Mouse (Mus musculus): ENCODE results near the gene Bcl11a.

Gene Bcl11a

DNA sequence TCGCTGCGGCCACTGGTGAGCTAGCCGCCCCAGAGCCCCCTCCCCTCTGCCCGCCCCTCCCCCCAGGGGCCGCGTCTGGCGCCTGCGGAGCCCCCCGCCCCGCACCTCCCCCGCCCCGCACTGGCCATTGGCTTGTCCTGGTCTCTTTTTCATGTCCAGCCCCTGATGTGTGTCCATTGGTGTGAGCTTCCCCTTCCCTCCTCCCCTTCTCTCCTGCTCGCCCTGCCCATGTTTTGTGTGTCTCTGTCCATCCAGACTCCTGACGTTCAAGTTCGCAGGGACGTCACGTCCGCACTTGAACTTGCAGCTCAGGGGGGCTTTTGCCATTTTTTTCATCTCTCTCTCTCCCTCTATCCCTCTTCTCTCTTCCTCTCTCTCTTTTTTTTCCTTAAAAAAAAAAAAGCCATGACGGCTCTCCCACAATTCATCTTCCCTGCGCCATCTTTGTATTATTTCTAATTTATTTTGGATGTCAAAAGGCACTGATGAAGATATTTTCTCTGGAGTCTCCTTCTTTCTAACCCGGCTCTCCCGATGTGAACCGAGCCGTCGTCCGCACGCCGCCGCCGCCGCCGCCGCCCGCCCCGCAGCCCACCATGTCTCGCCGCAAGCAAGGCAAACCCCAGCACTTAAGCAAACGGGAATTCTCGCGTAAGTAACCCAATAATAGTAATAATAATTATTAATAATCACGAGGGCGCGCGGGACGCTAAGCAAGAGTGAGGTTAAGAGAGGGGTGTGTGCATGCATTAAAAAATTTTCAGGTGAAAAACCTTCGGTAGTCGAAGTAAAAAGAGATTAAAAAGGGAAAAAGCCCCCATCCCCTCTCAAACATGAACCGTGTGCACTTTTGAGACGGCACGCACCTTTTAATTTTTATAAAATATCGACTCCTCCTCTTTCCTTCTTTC lies at the start of gene Bcl11a:
Gene Bcl11a (plus strand): TSS at position 262 of the 911 bp plus-strand sequence.
- DNase-seq (ENCODE audit: low spot score in 2 of 2) = peak in 1 of 2 experiments; percentile 50

DNA sequence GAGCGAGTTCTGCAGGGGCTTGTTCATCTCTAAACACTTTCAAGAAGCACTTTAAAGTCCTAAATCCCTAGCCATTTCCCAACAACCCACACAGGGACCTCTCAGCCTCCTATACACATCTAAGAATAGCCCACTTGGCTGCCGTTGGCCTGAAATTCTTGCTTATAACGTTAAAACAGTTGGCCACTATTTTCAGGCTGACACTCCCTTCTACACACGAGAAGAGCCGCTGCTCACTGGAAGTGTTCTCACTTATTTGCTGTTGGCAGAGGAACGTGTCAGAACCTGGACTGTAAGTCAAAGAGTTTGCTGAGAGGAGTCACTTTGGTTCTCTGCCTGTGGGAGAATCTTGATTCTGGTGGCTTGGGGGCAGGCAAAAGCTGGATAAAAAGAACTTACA lies 33.8 kb upstream of the Bcl11a start:
- DNase-seq (ENCODE audit: low spot score in 2 of 2) = peak in 1 of 2 experiments; percentile 52

DNA sequence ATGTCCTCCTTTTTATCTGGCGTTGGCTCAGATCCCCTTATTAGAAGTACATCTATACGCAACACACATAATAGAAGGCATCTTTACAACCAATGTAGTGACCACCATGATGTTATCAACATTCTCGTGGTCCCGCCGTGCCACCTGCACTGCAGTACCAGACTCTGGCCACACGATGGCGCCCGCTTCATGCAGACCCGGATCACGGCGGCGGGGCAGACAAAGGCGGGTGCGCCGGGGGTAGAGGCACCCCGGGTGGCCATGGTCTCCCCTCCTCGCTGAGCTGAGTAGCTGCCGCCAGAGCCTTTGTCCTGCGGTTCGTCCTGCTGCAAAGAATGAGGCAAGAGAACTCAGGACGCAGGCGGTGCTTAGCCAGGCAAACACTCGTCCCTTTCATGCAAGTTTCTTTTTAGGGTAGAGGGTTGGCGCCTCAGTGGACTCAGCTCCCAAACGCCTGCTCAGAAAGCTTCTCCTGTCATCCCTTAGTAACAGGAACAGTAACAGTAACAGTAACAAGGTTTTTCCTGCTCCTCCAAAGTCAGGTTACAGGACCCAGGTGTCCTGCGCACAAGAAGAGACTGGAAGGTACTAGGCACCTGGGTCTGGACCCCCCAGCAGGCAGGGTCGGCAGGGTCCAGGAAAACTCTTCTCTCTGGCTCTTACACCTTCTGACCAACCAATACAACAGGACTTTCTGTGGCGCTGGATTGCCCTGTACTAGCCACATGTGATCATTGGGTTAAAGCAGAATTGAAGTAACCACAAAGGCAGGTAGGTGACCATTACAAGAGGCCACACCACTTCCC lies 28.4 kb upstream of the Bcl11a start:
- DNase-seq (ENCODE audit: low spot score in 2 of 2) = peak; percentile 86 to 90

DNA sequence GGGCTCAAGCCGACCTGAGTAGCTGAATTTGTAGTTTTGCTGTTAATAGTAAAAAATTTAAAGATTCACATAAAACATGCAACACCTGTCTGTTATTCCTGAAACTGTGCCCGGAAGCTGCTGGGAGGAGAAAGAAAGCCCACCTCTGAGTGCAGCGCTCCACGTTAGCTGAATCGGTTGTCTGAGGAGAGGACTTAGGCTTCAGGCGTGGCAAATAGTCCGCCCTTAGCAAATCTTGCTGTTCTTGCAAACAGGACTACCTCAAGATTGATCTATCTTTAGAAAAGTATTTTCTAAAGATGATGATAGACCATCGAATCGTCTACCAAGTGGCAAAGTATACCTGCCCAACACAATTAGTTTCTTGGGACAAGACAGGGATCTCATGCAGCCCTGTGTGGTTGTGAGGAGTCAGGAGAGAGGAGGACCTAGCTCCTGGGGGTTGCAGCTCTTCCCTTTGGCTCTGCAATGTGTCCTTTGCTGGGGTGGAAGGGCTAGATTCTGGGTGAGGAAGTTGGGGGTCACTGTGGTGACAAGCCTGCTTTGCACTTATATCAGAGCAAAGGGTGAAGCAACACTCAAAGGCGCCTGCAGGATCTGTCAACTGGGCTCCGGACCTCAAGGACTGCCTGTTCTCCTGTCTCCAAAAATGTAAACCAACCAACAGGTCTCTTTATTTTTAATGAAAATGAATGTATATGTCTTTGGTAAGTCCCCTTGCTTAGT lies 27.7 kb upstream of the Bcl11a start:
- DNase-seq (ENCODE audit: low spot score in 2 of 2) = no peak

- no peak for DNase-seq (ENCODE audit: low spot score in 2 of 2)
Measured at GRCm38 (mm10) chr11:24052882-24053281, 25.0 kb upstream of the Bcl11a start.

DNA sequence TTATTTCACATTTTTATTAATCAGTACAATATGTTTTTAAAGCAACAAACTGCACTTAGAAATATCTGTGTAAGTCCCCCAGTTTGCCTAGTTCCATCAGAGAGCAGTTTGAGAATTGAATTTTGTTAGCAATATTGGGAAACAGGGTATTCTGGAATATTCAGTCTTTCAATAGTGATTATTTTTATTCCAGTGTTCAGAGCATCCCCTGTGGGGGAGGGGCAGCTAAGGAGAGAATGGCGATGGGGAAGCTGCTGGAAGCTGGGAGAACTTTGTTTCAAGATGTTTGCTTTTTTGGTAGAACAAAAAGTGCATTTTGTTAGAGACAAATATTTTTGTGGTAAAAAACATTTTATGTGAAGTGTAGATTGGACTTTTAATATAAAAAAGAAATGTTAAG lies 18.7 kb upstream of the Bcl11a start:
- DNase-seq (ENCODE audit: low spot score in 2 of 2) = no peak

DNA sequence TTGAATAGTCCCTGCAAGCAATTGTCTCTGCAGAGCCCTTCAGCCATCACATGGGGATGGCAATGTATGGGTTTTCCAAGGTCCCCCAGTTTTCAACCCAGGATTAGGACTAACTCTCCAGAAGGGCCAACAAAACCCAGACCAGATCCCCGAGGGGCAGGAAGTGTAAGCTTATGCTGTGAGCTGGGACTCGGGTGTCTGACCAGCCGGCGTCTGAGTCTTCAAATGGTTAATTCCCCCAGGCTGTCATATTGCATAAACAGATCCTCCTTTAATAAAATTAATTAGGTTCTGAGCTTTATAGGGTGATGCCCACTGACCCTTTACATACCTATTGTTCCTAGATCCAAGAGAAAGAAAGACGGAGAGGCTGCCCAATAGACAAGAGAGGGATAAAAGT lies 17.4 kb upstream of the Bcl11a start:
- DNase-seq (ENCODE audit: low spot score in 2 of 2) = no peak

- no peak for DNase-seq (ENCODE audit: low spot score in 2 of 2)
Measured at GRCm38 (mm10) chr11:24061819-24062218, 16.0 kb upstream of the Bcl11a start.

- DNase-seq (ENCODE audit: low spot score in 2 of 2) = no peak
Measured at GRCm38 (mm10) chr11:24062495-24063096, 15.3 kb upstream of the Bcl11a start.

DNA sequence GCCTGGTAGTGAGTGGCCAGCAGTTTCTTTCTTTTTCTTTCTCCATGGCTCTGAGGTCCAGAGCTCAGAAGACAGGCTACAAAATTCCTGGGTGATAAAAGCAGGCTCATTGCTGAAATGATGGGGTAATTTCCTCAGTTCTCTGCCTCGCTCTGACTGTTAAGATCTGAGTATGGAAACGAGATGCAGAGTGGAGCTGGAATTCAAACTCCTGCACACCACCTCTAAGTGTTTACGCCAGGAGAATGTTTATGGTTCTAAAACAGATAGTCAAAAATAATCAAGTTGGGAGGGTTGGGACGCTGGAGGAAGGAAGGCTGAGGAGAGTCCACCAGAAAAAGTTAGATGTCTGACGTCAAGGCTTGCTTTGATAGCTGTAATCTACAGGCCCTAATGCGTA lies 13.6 kb upstream of the Bcl11a start:
- DNase-seq (ENCODE audit: low spot score in 2 of 2) = peak in 1 of 2 experiments; percentile 25

DNA sequence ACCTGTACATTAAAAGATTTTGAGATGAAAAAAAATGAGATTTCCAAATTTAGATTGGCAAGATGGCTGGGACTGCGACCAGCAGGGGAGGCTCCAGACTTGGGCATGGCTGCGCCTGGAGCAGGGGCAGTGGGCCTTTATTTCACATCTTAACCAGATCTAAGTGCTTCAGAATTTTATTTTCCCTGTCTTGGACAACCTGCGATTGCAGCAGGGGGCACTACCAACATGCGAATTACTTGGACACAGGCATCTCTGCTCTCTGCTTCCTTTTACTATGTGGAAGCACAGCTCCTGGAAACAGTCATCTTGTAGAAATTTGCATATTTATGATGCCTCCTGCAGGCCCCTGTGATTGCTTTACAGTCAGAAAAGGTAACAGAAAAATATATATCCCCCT lies 12.5 kb upstream of the Bcl11a start:
- DNase-seq (ENCODE audit: low spot score in 2 of 2) = peak in 1 of 2 experiments; percentile 53

- DNase-seq (ENCODE audit: low spot score in 2 of 2) = peak in 1 of 2 experiments; percentile 28
Measured at GRCm38 (mm10) chr11:24074021-24074591, 3.8 kb upstream of the Bcl11a start.

- peak; percentile 38 to 54 for DNase-seq (ENCODE audit: low spot score in 2 of 2)
Measured at GRCm38 (mm10) chr11:24074634-24075104, 3.2 kb upstream of the Bcl11a start, which contains the start of gene A830031A19Rik. A830031A19Rik (minus strand) TSS chr11:24075054.

DNA sequence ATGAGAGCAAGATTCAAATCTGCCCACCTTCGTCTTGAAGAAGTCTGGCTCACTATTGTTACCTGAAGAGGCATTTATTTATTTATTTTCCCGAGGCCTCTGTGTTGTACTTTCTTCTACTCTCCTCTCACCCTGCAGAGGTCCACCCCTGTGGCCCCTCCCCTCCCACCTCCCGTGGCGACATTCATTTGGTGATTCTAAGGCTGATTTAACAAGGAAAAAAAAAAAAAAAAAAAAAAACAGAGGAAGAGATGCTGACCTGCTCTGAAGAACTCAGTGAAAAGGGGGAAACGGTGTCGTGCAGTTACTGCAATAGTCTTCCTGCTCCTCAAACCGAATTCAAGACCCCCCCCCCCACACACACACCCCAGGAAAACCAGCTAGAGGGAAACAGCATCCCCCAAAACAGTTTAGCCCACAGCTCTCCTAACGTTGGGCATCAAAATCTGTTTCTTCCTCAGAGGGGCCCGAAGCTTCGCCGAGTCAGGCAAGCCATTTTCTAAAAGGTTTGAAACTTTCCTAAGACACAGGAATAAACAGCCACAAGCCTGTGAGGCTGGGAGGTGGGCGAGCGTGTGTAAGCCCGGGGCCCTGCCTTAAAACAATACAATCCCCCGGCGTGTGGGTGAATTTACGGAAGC lies 2.2 kb upstream of the Bcl11a start:
- peak in 1 of 2 experiments; percentile 77 for DNase-seq (ENCODE audit: low spot score in 2 of 2)

- DNase-seq (ENCODE audit: low spot score in 2 of 2) = peak; percentile 81 to 83
Measured at GRCm38 (mm10) chr11:24076127-24076650, 1.7 kb upstream of the Bcl11a start.

DNA sequence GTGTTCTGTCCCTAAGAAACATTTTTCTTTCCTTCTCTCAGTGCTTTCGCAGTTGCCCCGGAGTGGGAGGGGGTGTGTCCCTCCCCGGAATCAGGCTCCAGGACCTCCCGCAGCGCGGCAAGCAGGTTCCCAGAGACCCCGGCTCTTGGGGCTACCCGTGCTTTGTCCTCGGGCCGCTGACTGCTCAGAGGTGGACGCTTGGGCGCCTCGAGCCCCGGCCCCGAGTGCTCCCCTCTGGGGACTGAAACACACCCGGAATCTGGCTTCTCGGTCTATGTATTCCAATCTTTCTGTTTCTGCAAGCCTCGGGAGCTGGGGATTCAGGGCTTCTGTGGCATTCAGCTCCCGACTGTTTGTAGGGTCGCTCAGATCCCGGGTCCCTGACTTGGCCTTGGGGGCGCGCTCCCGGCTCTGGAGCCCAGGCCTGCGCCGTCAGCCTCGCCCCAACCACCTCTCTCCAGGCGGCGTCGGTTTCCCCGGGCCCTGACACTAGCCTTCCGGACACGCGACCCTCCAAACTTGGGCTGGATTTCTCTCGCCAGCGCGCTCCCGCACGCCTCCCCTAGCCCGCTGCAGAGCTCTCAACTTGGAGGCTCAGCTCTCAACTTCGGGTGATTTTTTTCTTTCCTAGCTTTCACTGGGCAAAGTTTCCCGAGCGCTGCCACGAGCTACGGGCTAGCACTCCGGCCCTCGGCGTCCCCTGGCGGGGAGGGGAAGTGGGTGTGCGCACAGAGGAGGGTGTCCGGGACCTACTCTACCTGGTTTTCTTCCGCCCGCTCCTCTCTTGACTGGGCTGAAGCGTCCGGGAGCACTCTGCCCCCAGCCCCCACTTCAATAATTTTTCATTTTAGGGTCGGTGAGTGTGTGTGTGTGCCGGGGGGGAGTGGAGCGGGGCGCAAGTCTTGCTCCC lies 780 bp upstream of the Bcl11a start:
- DNase-seq (ENCODE audit: low spot score in 2 of 2) = peak; percentile 43 to 45

DNA sequence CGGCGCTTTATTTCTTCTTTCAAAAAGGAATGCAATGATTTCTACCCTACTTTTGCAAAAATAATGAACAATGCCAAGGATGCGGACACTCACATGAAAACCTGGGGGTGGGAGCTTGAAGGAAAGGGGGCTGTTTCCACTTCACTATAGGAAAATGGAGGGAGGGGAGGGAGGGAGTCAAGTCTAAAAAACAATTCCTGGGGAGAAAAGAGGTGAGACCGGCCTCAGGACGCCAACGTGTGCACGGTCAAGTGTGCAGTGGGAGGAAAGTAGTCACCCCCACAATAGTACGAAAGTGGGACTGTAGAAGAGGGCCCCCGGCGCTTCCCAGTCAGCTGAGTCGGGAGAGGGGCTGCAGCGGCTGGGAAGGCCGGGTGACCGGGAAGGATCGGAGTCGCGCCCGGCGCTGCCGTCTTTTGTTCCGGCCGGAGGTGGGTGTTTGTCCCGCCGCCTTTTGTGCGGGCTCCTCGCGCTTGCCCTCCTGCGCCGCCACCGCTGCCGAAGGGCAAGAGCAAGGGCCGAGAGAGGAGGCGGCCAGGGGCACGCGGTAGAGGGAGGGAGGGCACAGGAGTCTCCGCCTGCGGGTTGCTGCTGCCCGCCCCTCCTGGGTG lies 955 bp downstream of the Bcl11a start:
- peak; percentile 27 to 36 for DNase-seq (ENCODE audit: low spot score in 2 of 2)
